Mouse (Mus musculus) R1 (cell line): ENCODE results near the gene Pdk1.
"Not testable (repeated sequence)": the region's sequence is repeated elsewhere in the genome, so short reads cannot be mapped to it uniquely, and the experiment has no call there.

Experiments used
- DNase-seq: peaks from one replicate; pipeline ENCODE4 v3.0.0-alpha.2; 2018; ENCODE audit warnings: low read depth, low spot score

Gene Pdk1

DNA sequence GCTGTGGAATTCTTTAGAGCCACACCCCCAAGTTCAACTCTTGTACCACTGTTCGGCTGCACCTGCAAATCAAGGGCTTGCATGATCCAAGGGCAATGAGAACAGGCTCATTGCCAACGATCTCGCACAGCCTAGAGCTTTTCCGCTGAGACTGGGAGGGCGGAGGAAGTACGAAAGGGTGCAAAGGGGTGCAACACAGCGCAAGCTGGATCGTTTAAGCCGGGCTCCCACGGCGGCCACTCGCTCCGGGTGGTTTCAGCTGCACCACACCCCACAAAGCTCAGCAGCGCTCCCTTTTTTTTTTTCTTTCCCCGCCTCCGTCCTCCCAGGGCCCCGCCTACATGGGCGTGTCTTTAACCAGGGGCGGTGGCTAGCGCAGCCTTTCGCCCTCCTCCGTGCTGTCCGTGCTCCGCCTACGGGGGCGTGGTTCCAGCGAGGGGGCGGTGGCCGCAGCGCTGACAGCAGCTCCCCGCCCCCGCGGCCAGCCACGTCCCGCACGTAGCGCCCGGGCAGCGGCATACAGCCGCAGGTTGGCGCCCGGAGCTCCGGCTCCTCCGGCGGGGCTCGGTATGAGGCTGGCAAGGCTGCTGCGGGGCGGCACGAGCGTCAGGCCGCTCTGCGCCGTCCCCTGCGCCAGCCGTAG lies at the start of gene Pdk1:
Gene Pdk1, plus strand, starts transcription at position 424 of the 643 bp plus-strand sequence.
- peak; percentile 99 for DNase-seq

DNA sequence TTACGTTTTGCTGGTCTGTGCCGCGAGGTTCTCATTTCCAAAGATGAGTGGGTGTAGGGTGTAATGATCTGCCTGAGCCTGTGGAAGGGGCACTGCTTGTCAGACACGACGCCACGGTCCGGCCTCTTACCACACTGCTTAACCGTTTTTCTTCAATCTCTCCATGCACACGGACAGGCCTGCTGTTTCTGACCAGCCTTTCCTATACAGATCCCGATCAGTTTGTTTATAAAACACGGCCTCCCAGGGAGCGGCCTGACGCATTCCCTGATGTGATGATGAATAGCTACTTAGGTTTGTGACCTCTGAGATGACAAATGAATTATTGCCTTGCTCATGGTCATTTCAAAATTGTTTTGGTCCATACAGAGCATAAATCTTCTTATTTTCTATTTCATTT lies 48.9 kb upstream of the Pdk1 start:
- no peak for DNase-seq

DNA sequence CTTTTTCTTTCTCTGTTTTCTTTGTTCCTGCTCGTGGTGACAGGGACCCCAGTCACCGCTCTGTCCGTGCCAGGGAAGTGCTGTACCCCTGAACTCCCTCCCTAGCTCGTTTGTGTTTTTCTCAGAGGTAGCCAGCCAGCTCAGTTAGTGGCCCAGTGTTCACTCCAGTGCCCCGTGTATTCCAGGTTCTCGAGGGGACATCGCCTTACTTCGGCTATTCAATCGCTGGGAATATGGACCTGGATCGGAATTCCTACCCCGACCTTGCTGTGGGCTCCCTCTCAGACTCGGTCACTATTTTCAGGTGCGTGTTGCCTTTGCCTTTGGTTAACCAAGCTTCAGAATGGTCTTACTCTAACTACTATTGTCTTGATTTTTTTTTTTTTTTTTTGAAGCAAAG lies 45.3 kb upstream of the Pdk1 start:
- no peak for DNase-seq

DNA sequence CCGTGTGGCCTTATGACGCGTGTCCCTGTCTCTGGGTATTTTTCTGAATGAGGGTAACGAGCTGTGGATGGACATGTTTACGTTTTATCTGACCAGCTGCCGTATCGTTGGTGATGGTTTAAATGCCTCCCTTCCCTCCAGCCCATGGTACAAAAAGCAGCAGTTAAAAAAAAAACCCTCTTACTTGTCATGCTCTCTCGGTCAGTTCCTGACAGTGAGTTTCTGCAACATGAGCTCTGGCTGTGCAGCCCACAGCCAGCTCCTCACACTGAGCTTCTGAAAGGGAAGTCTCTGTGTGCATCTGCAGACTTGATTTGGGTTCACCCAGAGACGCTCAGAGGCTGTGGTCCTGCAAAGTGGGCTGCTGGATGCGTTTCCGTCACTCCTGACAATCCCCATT lies 44.1 kb upstream of the Pdk1 start:
- DNase-seq, result no peak

DNA sequence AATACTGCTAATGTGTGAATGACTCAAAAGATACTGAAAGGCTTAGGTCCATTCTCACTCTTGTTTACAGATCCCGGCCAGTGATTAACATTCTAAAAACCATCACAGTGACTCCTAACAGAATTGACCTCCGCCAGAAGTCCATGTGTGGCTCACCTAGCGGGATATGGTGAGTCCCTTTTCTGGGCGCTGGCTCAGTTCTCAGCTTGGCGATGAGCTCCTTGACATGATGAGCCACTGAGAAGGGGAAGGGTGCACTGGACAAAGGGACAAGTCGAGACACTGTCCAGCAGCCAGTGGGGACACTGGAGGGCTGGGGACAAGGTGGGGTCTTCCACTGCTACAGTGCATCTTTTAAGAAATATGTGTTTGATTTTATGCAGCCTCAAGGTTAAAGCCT lies 39.4 kb upstream of the Pdk1 start:
- no peak for DNase-seq

DNA sequence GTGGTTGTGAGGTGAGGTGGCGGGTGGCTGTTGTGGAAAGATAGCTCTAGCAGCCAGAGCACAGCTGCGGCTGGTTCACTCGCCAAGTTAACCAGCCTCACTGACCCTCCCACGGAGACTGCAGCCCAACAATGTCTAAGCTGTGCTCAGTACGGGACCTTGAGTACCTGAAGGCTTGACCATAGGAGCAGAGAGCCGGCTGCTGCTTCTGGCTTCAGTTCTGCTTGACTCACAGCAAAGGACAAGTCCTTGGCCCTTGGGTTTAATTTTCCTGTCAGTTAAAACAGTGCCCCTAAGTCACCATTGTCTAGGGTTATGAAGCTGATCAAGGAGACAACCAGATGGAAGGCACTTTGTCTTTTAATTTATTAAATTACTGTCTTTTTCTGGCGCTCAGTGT lies 38.7 kb upstream of the Pdk1 start:
- DNase-seq, result no peak

DNA sequence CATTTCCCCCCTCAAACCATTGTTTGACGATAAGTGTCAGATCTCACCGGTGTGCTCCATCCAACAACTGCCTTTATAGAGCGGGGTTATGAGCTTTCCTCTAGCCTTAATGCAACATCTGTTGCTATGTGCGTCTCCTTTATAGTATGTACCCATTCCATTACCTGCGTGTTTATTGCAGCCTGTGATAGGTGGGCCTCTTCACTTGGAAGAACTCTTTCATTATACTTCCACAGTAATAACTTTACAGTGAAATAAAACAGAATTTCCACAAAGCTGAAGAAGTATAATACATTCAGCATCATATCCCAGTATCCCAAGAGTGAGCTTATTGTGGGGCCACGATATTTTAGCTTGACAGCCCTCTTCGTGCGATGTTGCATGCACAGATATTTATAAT lies 37.5 kb upstream of the Pdk1 start:
- no peak for DNase-seq

DNA sequence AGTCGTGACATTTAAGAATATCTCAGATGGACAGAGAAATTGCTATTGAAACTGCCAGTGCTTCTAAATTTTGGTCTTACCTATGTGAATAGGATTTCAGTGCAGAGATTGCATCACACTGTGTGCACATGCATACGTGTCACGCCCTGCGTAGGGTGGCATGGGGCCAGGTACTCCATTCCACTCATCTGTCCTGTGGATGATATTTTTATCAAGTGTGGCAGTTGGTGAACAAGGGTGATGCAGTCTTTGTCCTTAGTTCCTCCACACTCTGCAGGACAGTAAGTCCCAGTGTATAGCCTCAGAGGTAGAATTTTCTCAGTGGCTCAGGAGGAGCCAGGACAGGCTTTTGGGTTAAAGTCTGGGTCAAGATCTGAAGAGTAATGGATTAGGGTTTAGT lies 36.8 kb upstream of the Pdk1 start:
- DNase-seq, result no peak

DNA sequence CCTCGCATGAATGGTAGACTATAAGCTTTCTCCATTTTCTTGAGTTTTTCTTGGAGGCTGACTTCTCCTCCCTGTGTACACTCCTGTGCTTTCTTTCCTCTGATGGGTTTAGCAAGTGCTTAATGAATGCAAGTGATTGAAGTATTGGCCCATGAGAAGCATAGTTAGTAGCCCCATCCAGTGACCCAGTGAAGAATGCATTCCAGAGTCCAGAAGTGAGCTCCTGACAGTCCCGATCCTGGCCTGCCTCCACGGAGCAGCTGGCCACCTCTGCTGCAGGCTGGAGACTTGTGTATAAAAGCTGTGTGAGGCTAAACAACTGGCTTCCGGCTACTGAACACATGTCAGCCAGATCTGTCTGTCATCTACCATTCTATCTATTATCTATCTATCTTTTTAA lies 35.8 kb upstream of the Pdk1 start:
- no peak for DNase-seq

DNA sequence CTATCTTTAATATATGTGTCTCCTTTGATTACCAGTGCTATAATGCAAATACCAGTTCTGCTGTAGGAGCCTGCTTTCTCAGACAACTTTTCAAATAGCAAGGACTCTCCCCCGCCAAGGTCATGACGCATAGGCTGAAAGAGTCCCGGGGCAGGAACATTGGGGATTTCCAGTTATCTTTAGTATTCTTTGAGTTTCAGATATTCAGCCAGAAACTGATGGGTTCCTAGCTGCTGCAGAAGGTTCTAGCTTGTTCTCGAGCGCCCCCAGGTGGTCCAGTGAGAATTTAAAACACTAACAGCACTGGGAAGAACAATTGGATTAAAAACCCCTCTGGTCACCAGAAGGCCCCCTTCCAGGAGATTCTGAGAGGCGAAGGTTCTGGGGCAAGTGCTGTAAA lies 35.2 kb upstream of the Pdk1 start:
- DNase-seq, result peak; percentile 79

DNA sequence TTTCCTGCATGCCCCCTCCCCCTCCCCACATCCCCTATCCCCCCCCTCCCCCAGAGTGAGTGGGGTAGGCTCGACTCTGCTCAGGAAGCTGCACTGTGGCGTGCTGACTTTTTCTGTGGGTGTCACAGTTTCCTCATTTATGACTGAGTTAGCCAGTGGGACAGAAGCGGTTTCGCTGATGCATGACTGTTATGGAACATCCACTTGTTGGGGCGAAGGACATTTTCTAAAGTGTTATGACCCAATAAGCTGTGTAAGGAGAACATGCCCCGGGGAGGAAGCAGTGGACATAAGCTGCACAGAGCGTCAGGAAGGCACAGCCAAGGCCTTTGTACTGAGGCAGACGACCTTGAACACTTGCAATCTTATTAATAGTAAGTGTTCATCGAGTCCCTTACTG lies 29.7 kb upstream of the Pdk1 start:
- no peak for DNase-seq

DNA sequence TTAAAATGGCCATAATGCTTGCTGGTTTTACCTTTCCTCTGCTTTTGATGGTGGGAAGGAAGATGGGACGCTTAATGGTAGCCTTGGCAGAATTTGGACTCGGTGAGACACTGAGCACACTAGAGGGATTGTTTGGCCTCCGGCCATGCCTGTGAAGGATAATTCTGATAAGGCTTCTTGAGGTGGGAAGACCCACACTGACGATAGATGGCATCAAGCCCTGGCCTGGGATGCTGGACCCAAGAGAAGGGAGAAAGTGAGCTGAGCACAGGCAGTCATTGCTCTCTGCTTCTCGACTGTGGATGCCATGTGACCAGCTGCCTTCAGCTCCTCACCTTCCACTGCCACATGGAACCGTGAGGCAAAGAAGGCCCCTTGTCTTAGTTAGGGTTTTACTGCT lies 28.1 kb upstream of the Pdk1 start:
- DNase-seq, result no peak

DNA sequence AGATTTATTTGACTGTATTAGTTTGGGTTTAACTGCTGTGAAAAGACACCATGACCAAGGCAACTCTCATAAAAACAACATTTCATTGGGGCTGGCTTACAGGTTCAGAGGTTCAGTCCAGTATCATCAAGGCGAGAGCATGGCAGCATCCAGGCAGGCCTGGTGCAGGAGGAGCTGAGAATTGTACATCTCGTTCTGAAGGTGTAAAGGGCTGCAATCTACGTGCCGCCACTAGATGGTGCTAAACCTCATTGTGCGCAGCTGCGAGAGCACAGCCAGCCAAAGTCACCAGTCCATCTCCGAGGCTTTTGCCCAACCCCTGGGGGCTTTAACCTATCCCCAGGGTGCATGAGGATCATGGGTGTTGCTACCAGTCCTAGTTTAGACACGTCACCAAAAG lies 20.9 kb upstream of the Pdk1 start:
- not testable (repeated sequence) for DNase-seq

DNA sequence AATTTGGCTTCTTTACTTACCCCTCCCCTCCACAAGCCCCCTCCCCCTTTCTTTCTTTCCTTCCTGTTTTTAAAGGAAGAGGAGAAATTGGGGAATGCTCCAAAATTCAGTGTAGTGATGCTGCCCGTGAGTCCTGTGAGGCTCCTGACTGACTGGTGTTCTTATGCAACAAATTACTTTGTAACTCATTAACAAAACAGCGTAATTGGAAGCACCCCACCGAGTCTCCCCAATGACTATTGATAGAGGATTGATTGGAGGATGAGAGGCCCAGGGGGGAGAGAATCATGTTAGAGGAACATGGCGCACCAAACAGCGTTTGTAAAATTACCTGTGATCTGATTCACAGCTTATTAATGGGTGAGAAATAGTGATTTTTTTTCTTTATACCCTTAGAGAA lies 17.9 kb upstream of the Pdk1 start:
- DNase-seq, result peak; percentile 69

DNA sequence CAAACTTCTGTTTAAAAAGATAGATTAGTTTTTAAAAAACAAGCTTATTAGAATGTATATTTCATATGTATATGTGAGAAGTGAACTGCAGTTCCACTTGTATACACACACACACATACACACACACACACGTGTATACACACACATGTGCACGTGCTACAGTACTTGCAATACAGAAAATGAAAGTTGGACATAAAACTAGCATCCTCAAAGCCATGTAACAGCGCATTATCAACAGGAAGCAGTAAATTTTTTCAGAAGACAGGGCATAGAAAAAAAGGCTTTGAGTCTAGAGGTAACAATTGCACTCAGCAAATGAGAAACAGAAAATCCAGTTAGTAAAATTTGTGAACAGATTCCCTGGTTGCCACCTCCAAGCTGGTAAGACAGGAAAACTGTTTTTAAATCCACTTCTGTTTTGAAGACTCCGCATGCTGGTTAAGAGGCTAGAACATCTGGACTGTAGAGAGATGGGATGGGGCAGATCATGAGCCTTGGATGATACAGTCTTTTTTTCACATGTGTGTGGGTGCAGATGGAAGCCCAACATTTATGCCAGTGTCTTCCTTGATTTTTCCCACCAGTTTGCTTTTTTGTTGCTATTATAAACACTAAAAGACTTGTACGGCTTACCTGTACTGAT lies 9.4 kb upstream of the Pdk1 start:
- DNase-seq, result no peak

DNA sequence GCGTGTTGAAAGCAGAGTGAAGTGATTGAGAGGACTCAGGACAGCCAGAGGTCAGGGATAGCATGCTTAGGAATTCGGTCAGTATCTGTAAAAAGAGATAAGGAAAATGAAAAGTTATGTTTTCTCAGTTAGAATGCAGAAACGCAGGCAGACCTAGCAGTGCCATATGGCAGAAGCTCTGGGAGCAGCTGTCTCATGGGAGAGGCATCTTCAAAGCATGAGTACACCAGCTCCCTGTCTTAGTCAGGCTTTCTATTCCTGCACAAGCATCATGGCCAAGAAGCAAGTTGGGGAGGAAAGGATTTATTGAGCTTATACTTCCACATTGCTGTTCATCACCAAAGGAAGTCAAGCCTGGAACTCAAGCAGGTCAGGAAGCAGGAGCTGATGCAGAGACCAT lies 8.0 kb upstream of the Pdk1 start:
- no peak for DNase-seq

DNA sequence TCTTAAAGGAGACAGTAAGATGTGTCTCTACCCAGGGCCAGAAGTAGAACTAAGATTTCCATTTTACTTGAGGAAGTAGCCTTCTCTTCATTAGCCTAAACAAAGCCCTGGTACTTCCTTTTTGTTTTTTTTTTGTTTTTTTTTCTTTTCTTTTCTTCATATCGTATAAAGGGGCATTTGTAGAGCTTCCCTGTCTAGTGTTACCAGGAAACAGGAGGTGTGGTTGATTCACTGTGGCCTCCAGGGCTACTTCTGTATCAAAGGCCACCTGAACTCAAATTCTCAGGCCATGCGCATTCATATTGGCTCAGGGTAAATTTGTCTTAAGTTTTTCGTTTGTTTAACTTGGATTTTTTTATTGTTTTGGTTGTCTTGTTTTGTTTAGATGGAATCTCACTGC lies 7.1 kb upstream of the Pdk1 start:
- peak; percentile 42 for DNase-seq

DNA sequence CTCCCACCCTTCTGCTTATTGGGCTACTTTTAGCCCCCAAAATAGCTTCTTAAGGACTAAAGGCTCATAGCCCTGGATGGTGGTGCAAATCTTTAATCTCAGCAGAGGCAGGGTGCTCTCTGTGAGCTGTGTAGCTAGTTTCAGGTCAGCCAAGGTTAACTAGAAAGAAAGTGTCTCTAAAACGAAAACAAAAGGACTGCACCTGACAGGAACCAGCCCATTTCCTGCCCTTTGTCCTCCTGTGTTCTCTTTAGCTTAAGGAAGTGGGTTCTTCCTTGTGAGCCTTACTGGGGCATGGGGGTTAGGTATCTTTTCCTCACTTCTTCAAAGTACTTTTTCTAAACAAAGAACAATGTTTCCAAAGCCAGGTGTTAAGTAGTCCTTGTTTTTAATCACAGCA lies 6.5 kb upstream of the Pdk1 start:
- peak; percentile 99 for DNase-seq

DNA sequence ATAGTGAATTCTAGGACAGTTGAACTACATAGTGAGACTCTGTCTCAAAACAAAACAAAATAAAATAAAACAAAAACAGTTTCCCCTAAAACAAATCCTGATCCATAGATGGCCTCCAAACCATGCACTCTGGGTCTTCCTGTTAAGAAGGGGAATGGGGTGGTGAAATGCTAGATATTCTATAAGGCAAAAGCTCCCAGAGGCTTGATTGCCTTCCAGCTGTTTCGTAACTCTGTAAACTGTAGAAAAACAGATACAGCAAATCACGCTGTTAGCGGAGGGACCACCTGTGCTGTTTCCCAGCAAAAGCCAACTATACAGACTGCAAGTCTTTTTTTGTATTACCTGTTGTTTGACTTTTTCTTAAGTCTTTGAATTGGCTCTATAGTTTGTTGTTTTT lies 6.0 kb upstream of the Pdk1 start:
- peak; percentile 86 for DNase-seq

DNA sequence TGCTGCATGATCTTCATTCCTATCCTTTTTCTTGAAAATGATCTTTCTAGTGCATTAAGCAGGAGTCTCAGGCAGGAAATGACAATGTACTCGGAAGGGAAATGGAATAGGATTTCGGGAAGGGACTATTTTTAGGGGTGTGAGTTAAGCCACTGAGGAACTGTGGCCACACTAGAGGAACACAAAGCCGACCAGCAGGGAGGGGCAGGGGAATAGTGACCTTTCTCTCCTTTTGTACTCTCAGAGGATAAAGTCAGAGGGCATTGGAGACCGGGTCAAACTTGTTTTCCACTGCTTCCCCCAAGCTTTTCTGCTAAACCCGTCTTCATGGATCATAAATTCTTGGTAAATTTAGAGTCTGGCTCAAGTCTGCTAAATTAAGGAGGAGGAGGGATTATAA lies 5.5 kb upstream of the Pdk1 start:
- peak; percentile 98 for DNase-seq

DNA sequence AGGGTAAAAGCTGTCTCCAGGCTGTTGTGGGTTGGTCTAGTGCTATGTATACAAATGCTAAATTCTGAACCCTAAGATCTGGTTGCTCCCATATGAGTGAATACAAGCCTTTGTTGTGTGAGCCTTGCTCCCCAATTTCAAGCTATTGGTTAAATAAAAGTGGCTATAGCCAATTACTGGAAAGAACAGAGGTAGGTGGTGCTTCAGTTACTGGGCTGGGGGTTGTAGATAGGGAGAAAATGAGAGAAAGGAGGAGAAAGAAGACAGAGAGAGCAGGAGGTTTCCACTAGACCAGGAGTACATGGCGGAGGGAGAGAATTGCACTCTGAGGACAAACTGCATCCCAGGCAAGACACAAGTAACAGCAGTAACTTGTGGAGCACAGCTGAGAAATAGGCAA lies 4.8 kb upstream of the Pdk1 start:
- DNase-seq, result peak; percentile 82

DNA sequence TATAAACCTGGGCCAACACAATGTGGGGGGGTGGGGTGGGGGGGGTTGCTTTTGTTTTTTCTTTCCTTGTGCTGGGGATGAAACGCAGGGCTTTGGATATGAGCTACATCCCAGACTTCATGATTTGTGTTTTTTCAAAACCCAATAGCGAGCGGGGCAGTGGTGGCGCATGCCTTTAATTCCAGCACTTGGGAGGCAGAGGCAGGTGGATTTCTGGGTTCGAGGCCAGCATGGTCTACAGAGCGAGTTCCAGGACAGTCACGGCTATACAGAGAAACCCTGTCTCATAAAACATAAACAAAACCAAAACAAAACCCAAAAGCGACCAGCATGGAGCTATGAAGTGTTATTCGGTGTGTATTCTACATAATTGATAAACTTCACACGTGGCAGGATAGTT lies 883 bp upstream of the Pdk1 start:
- no peak for DNase-seq

DNA sequence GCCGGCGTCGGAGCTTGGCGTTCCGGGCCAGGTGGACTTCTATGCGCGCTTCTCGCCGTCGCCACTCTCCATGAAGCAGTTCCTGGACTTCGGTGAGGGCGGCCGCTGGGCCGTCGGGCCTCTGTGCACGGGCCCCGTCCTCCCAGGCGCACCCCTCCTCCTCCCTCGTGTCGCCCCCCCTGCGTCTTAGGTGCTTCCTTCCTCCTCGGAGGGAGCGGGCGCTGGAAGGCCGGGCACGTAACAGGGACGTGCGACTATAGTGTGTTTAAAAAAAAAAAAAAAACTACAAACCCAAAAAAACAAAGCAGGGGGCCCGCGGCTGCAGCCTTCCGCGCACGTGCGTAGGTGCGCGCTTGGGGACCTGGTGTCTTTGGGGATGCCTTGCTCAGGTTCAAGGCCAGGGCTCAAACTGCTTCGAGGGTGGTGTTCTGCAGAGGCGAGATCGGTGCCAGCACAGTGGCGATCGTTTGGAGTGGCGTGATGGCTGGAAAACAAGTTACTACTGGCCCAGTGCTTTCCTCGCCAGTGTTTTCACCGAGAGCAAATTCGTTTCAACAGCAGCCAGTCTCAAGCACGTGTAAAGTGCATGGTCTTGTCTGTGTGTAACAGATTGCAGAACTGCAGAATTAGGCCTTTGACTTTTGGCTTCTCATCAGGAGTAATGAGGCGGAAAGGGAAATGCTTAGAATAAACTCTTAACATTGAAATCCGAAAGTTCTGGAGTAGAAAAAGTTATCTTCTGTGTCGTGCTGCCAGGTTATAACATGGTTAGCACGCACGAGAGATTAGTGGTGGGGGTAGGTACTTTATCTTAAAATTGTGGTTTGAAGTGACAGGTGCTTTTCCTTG lies 674 bp downstream of the Pdk1 start:
- peak; percentile 67 for DNase-seq
